Mouse (Mus musculus) ES-CJ7 (cell line): Measurements from ENCODE around the gene Gm20441.
A peak's percentile ranks its signal among the peaks of the same experiment; 100 is the strongest.
"Not testable (repeated sequence)": the region's sequence is repeated elsewhere in the genome, so short reads cannot be mapped to it uniquely, and the experiment has no call there.

Source experiments
- DNase-seq: peaks from one replicate; pipeline ENCODE4 v3.0.0; 2011; ENCODE audit warnings: low read depth, low spot score

The Gm20441 gene

GRCm38 (mm10) chr10:75779206-75780174 lies 1.3 kb downstream of the Gm20441 start:
- DNase-seq: no peak

- no peak for DNase-seq
These were observed 2.9 kb downstream of the Gm20441 start for GRCm38 (mm10) chr10:75777885-75778284.

GRCm38 (mm10) chr10:75776562-75776961 lies 4.2 kb downstream of the Gm20441 start:
- no peak for DNase-seq

- DNase-seq: no peak
These were observed 6.2 kb downstream of the Gm20441 start for GRCm38 (mm10) chr10:75774587-75774986.

- DNase-seq: no peak
These were observed 6.7 kb downstream of the Gm20441 start for GRCm38 (mm10) chr10:75774102-75774501.

- DNase-seq: peak; percentile 98
These were observed 7.7 kb downstream of the Gm20441 start, which contains the start of gene Ddt for GRCm38 (mm10) chr10:75772795-75773664. Ddt (minus strand) TSS chr10:75773414.

- DNase-seq: not testable (repeated sequence)
These were observed 13.0 kb downstream of the Gm20441 start for GRCm38 (mm10) chr10:75767756-75768155.

- DNase-seq: no peak
These were observed 13.9 kb downstream of the Gm20441 start for GRCm38 (mm10) chr10:75766856-75767255.

GRCm38 (mm10) chr10:75764519-75765473 lies 16.0 kb downstream of the Gm20441 start:
- peak; percentile 91 for DNase-seq

- peak; percentile 99 for DNase-seq
These were observed 16.9 kb downstream of the Gm20441 start, which contains the start of gene Cabin1 for GRCm38 (mm10) chr10:75763682-75764518. Cabin1 (minus strand) TSS chr10:75764341.

GRCm38 (mm10) chr10:75762413-75762812 lies 18.3 kb downstream of the Gm20441 start:
- no peak for DNase-seq

GRCm38 (mm10) chr10:75760311-75760710 lies 20.4 kb downstream of the Gm20441 start:
- peak; percentile 68 for DNase-seq

- DNase-seq: no peak
These were observed 24.0 kb downstream of the Gm20441 start for GRCm38 (mm10) chr10:75756719-75757118.

GRCm38 (mm10) chr10:75744017-75744416 lies 36.7 kb downstream of the Gm20441 start:
- peak; percentile 74 for DNase-seq

GRCm38 (mm10) chr10:75743369-75743768 lies 37.4 kb downstream of the Gm20441 start:
- no peak for DNase-seq

- DNase-seq: no peak
These were observed 39.9 kb downstream of the Gm20441 start for GRCm38 (mm10) chr10:75740866-75741265.

GRCm38 (mm10) chr10:75725449-75725848 lies 55.3 kb downstream of the Gm20441 start:
- no peak for DNase-seq
